Mouse (Mus musculus) E14TG2a.4 (cell line): Measurements from ENCODE around the gene Pigv.

Experiments
- CTCF ChIP-seq: conservative IDR thresholded peaks from 2 replicates; pipeline ENCODE4 v1.5.1; 2014; ENCODE audit warnings: low read length
- NANOG ChIP-seq: IDR thresholded peaks from 2 replicates; pipeline ENCODE4 v1.6.1; 2014; ENCODE audit warnings: borderline replicate concordance, low read length, mixed read lengths

GRCm38 (mm10) chr4:133624830-133625229 is 47.6 kb downstream of the Pigv start:
- no peak for TF ChIP-seq CTCF
- TF ChIP-seq NANOG, result no peak
